25 mouse cellular contexts compared by ENCODE assay signal in genomic region chr17:73170141-73170540, GRCm38 (mm10).
A peak's percentile ranks its signal among the peaks of the same experiment; 100 is the strongest.
DNase-seq lines count a peak whose midpoint lies in the region; ATAC-seq lines count a peak whose summit lies in the region.
"Had no signal": no experiment of that assay in that cellular context is flagged by ENCODE, and none has a peak within 500 bp of the region (broad histone marks: within the 10 kb centered on the region; RNA-seq: fewer than 3 reads in every experiment).

No protein-coding gene starts in this region.

- peak; percentile 34 to 54 for DNase-seq in adrenal gland, adult (ENCODE audit: inconsistent age in 2 of 2, low spot score in 1 of 2)
- no peak for DNase-seq in adrenal gland, adult 18-20 months (ENCODE audit: low spot score in 2 of 2)
- peak; percentile 15 for DNase-seq in adrenal gland, postnatal 25 days
- no peak for DNase-seq in adrenal gland, postnatal 4 days (ENCODE audit: low spot score in 2 of 2)
- peak; percentile 2 for DNase-seq in midbrain, embryonic 11.5 days (ENCODE audit: low spot score, missing footprints)
- DNase-seq in adrenal gland, postnatal 36 days, result peak; percentile 44 to 54
- DNase-seq: cerebellum, adult 11-12 months; cerebellum, adult 8-10 months; cerebellum, postnatal 10 days; cerebellum, postnatal 36 days; embryo, embryonic 11 days; gastrocnemius, postnatal 25 days; heart, adult 2 months; heart, postnatal 10 days; heart, postnatal 4 days had no signal

- H3K4me2 ChIP-seq in midbrain, embryonic 11.5 days, result no peak overlapping the region
- no peak overlapping the region for H3K4me2 ChIP-seq in midbrain, embryonic 16.5 days (ENCODE audit: low read length)
- H3K4me2 ChIP-seq: embryonic facial prominence, embryonic 13.5 days; forebrain, embryonic 12.5 days; forebrain, embryonic 15.5 days; hindbrain, embryonic 14.5 days had no signal

- no peaks in the 10 kb centered on the region for H3K4me1 ChIP-seq in midbrain, embryonic 11.5 days (ENCODE audit: control insufficient read depth, insufficient read depth, low read length)
- no peaks in the 10 kb centered on the region for H3K4me1 ChIP-seq in midbrain, embryonic 16.5 days (ENCODE audit: control insufficient read depth, insufficient read depth, low read length)
- H3K4me1 ChIP-seq: embryonic facial prominence, embryonic 10.5 days; forebrain, embryonic 12.5 days; forebrain, embryonic 15.5 days had no signal

- H3K36me3 ChIP-seq in midbrain, embryonic 11.5 days (ENCODE audit: control insufficient read depth, insufficient read depth, low read length), result no peaks in the 10 kb centered on the region
- H3K36me3 ChIP-seq in midbrain, embryonic 16.5 days (ENCODE audit: control insufficient read depth, insufficient read depth, low read length), result no peaks in the 10 kb centered on the region; the same call in none of the 2 replicates
- H3K36me3 ChIP-seq: forebrain, embryonic 15.5 days had no signal

- no peak for ATAC-seq in midbrain, embryonic 11.5 days (ENCODE audit: low FRiP score)
- no peak for ATAC-seq in midbrain, embryonic 16.5 days
- ATAC-seq: forebrain, embryonic 15.5 days; hindbrain, postnatal 0 days; intestine, embryonic 16.5 days had no signal

- no peaks in the 10 kb centered on the region for H3K9me3 ChIP-seq in midbrain, embryonic 11.5 days (ENCODE audit: control insufficient read depth, low read length)
- no peaks in the 10 kb centered on the region for H3K9me3 ChIP-seq in midbrain, embryonic 16.5 days (replicated peaks; ENCODE audit: control insufficient read depth, low read length, poor library complexity, severe bottlenecking)
- H3K9me3 ChIP-seq: embryonic facial prominence, embryonic 10.5 days; embryonic facial prominence, embryonic 13.5 days; forebrain, embryonic 12.5 days; forebrain, embryonic 15.5 days; heart, embryonic 10.5 days had no signal

- H3K27ac ChIP-seq in midbrain, embryonic 11.5 days (ENCODE audit: low read depth, low read length), result no peak overlapping the region
- H3K27ac ChIP-seq in midbrain, embryonic 16.5 days (ENCODE audit: low read length), result no peak overlapping the region
- H3K27ac ChIP-seq: embryonic facial prominence, embryonic 10.5 days; embryonic facial prominence, embryonic 13.5 days; forebrain, embryonic 12.5 days; forebrain, embryonic 15.5 days; heart, adult 2 months; heart, embryonic 10.5 days; hindbrain, embryonic 14.5 days; hindbrain, postnatal 0 days had no signal

- no peak overlapping the region for H3K4me3 ChIP-seq in midbrain, embryonic 11.5 days (ENCODE audit: low read depth, low read length)
- H3K4me3 ChIP-seq in midbrain, embryonic 16.5 days (ENCODE audit: low read depth, low read length), result no peak overlapping the region
- H3K4me3 ChIP-seq: embryonic facial prominence, embryonic 10.5 days; embryonic facial prominence, embryonic 13.5 days; erythroblast, embryonic 14.5 days; forebrain, embryonic 12.5 days; forebrain, embryonic 15.5 days; heart, adult 2 months; heart, embryonic 10.5 days had no signal

- WGBS in midbrain, embryonic 11.5 days, result 87% methylated on average over 5 of the region's 5 CpGs
- 85% methylated on average over 5 of the region's 5 CpGs for WGBS in midbrain, embryonic 16.5 days

- H3K27me3 ChIP-seq in midbrain, embryonic 11.5 days (ENCODE audit: control insufficient read depth, insufficient read depth, low read length), result no peaks in the 10 kb centered on the region
- no peaks in the 10 kb centered on the region for H3K27me3 ChIP-seq in midbrain, embryonic 16.5 days (ENCODE audit: control insufficient read depth, insufficient read depth, low read depth, low read length)
- H3K27me3 ChIP-seq: embryonic facial prominence, embryonic 13.5 days; forebrain, embryonic 12.5 days; forebrain, embryonic 15.5 days had no signal

- H3K9ac ChIP-seq in midbrain, embryonic 11.5 days (ENCODE audit: low read length), result no peak overlapping the region
- no peak overlapping the region for H3K9ac ChIP-seq in midbrain, embryonic 16.5 days (ENCODE audit: low read depth, low read length)
- H3K9ac ChIP-seq: embryonic facial prominence, embryonic 13.5 days; forebrain, embryonic 12.5 days; forebrain, embryonic 15.5 days; hindbrain, embryonic 14.5 days had no signal

Comparison
In these comparisons a context has a peak if more than half of its experiments do, and no peak if none do; other contexts are left out.
1. DNase-seq: peak in adrenal gland, adult (2 of 2), adrenal gland, postnatal 25 days (single experiment), midbrain, embryonic 11.5 days (single experiment) and adrenal gland, postnatal 36 days (2 of 2); none in adrenal gland, adult 18-20 months (0 of 2) and adrenal gland, postnatal 4 days (0 of 2).